Mouse (Mus musculus) CH12.LX (cell line): ENCODE data around the gene Fam186b. TPM values are rescaled to one million over a fixed set of nuclear protein-coding genes. Genes with fewer than 3 reads are reported as not detected.

Experiments used
- DNase-seq: peaks from one replicate; pipeline ENCODE4 v3.0.0-alpha.2; 2013; ENCODE audit errors: extremely low read depth
- H3K27ac ChIP-seq: 2 replicates; pipeline ENCODE4 v1.5.1; 2012; ENCODE audit warnings: low read depth, mild to moderate bottlenecking, control low read depth, moderate library complexity; ENCODE audit not compliant: insufficient read depth
- H3K27me3 ChIP-seq: replicated peaks from 2 replicates; pipeline ENCODE3; 2012; ENCODE audit warnings: inconsistent platforms
- H3K36me3 ChIP-seq, 2 experiments: replicated peaks in 1 of 2; 2 replicates each; pipeline versions ENCODE3 to v1.6.1; 2012; ENCODE audit warnings: inconsistent platforms in 1 of 2, low read length in 1 of 2, mild to moderate bottlenecking in 1 of 2, mixed read lengths in 1 of 2, moderate library complexity in 1 of 2; ENCODE audit not compliant: control insufficient read depth in 1 of 2, insufficient read depth in 1 of 2
- H3K4me1 ChIP-seq, 2 experiments: 2 replicates each; pipeline ENCODE4 v1.6.1; 2012; ENCODE audit warnings: inconsistent platforms in 1 of 2, moderate library complexity in 1 of 2; ENCODE audit not compliant: insufficient read depth in 2 of 2, control insufficient read depth in 1 of 2
- H3K4me2 ChIP-seq: 2 replicates; pipeline ENCODE4 v1.6.1; 2012; ENCODE audit warnings: low read depth, mild to moderate bottlenecking, control low read depth; ENCODE audit not compliant: poor library complexity, insufficient read depth, severe bottlenecking
- H3K4me3 ChIP-seq, 3 experiments: fragments of 150-350 bp in 1 of 3; sonication (generic) in 1 of 3; replicated peaks in 1 of 3; 2 replicates each; pipeline versions ENCODE3 to v1.5.1; 2011 to 2012; ENCODE audit warnings: low read depth in 2 of 3, low read length in 2 of 3, mild to moderate bottlenecking in 2 of 3, moderate library complexity in 2 of 3, control low read depth in 1 of 3, improper control_type of control experiment in 1 of 3, inconsistent platforms in 1 of 3, mixed read lengths in 1 of 3; ENCODE audit not compliant: poor library complexity in 1 of 3
- H3K79me2 ChIP-seq: replicated peaks from 2 replicates; pipeline ENCODE4 v1.6.1; 2012; ENCODE audit warnings: mild to moderate bottlenecking, moderate library complexity; ENCODE audit not compliant: control insufficient read depth, poor library complexity, insufficient read depth, severe bottlenecking; ENCODE audit errors: extremely low read depth
- H3K9ac ChIP-seq: 2 replicates; pipeline ENCODE4 v1.6.1; 2012; ENCODE audit warnings: low read depth, mild to moderate bottlenecking, control low read depth, moderate library complexity; ENCODE audit not compliant: insufficient read depth
- H3K9me3 ChIP-seq: replicated peaks from 2 replicates; pipeline ENCODE3; 2012; ENCODE audit warnings: low read length, inconsistent platforms, mixed read lengths
- BHLHE40 ChIP-seq: IDR thresholded peaks from 2 replicates; pipeline ENCODE4 v1.6.1; 2011; ENCODE audit warnings: mild to moderate bottlenecking, low read depth, low read length, improper control_type of control experiment
- CTCF ChIP-seq, 2 experiments: IDR thresholded peaks in 1 of 2; conservative IDR thresholded peaks in 1 of 2; 2 replicates each; pipeline ENCODE4 v1.5.1; 2011 to 2012; ENCODE audit warnings: low read depth in 2 of 2, low read length in 2 of 2, improper control_type of control experiment in 1 of 2, inconsistent platforms in 1 of 2, mild to moderate bottlenecking in 1 of 2, moderate library complexity in 1 of 2
- E2F4 ChIP-seq: IDR thresholded peaks from 2 replicates; pipeline ENCODE4 v1.6.1; 2011; ENCODE audit warnings: low read depth, low read length, improper control_type of control experiment; ENCODE audit not compliant: insufficient replicate concordance
- ELF1 ChIP-seq: IDR thresholded peaks from 2 replicates; pipeline ENCODE4 v1.6.1; 2014; ENCODE audit warnings: low read depth, mild to moderate bottlenecking, inconsistent platforms, low read length, improper control_type of control experiment
- EP300 ChIP-seq: IDR thresholded peaks from 2 replicates; pipeline ENCODE4 v1.6.1; 2011; ENCODE audit warnings: low read length, improper control_type of control experiment
- HCFC1 ChIP-seq: IDR thresholded peaks from 2 replicates; pipeline ENCODE4 v1.6.1; 2012; ENCODE audit warnings: low read depth, mild to moderate bottlenecking, inconsistent platforms, low read length, improper control_type of control experiment
- IRF4 ChIP-seq: IDR thresholded peaks from 2 replicates; pipeline ENCODE4 v1.6.1; 2014; ENCODE audit warnings: low read depth, mild to moderate bottlenecking, inconsistent platforms, low read length, improper control_type of control experiment
- KAT2A ChIP-seq: IDR thresholded peaks from 2 replicates; pipeline ENCODE4 v1.6.1; 2012; ENCODE audit warnings: low read length, improper control_type of control experiment, inconsistent platforms; ENCODE audit not compliant: insufficient replicate concordance
- MAFK ChIP-seq: IDR thresholded peaks from 2 replicates; pipeline ENCODE4 v1.6.1; 2011; ENCODE audit warnings: low read length, improper control_type of control experiment; ENCODE audit not compliant: insufficient replicate concordance
- MAX ChIP-seq: IDR thresholded peaks from 2 replicates; pipeline ENCODE4 v1.6.1; 2011; ENCODE audit warnings: low read length, improper control_type of control experiment
- MAZ ChIP-seq: IDR thresholded peaks from 2 replicates; pipeline ENCODE4 v1.6.1; 2012; ENCODE audit warnings: low read depth, mild to moderate bottlenecking, inconsistent platforms, low read length, improper control_type of control experiment, moderate library complexity
- MEF2A ChIP-seq: IDR thresholded peaks from 2 replicates; pipeline ENCODE4 v1.6.1; 2014; ENCODE audit warnings: low read depth, mild to moderate bottlenecking, inconsistent platforms, low read length, improper control_type of control experiment, borderline replicate concordance
- NRF1 ChIP-seq: IDR thresholded peaks from 2 replicates; pipeline ENCODE4 v1.6.1; 2014; ENCODE audit warnings: low read depth, mild to moderate bottlenecking, inconsistent platforms, low read length, improper control_type of control experiment, moderate library complexity
- PAX5 ChIP-seq: IDR thresholded peaks from 2 replicates; pipeline ENCODE4 v1.6.1; 2012; ENCODE audit warnings: low read length, inconsistent platforms, mixed read lengths
- RAD21 ChIP-seq: IDR thresholded peaks from 2 replicates; pipeline ENCODE4 v1.6.1; 2011; ENCODE audit warnings: low read depth, mild to moderate bottlenecking, low read length, improper control_type of control experiment, moderate library complexity
- RCOR1 ChIP-seq: conservative IDR thresholded peaks from 2 replicates; pipeline ENCODE4 v1.6.1; 2012; ENCODE audit warnings: low read depth, mild to moderate bottlenecking, inconsistent platforms, low read length, improper control_type of control experiment
- SMC3 ChIP-seq: IDR thresholded peaks from 2 replicates; pipeline ENCODE4 v1.6.1; 2011; ENCODE audit warnings: low read depth, low read length, improper control_type of control experiment
- TBP ChIP-seq: conservative IDR thresholded peaks from 2 replicates; pipeline ENCODE4 v1.6.1; 2011; ENCODE audit warnings: low read depth, low read length, improper control_type of control experiment
- TCF12 ChIP-seq: IDR thresholded peaks from 2 replicates; pipeline ENCODE4 v1.6.1; 2014; ENCODE audit warnings: low read depth, mild to moderate bottlenecking, inconsistent platforms, low read length, improper control_type of control experiment
- UBTF ChIP-seq: IDR thresholded peaks from 2 replicates; pipeline ENCODE4 v1.6.1; 2012; ENCODE audit warnings: low read depth, mild to moderate bottlenecking, inconsistent platforms, low read length, improper control_type of control experiment, moderate library complexity
- USF1 ChIP-seq: IDR thresholded peaks from 2 replicates; pipeline ENCODE4 v1.6.1; 2014; ENCODE audit warnings: low read depth, mild to moderate bottlenecking, inconsistent platforms, low read length, improper control_type of control experiment
- ZKSCAN1 ChIP-seq: IDR thresholded peaks from 2 replicates; pipeline ENCODE4 v1.6.1; 2012; ENCODE audit warnings: low read depth, inconsistent platforms, low read length, improper control_type of control experiment, borderline replicate concordance
- ZMIZ1 ChIP-seq: IDR thresholded peaks from 2 replicates; pipeline ENCODE4 v1.6.1; 2012; ENCODE audit warnings: low read depth, mild to moderate bottlenecking, inconsistent platforms, low read length, improper control_type of control experiment
- ZNF384 ChIP-seq: IDR thresholded peaks from 2 replicates; pipeline ENCODE4 v1.6.1; 2012; ENCODE audit warnings: low read depth, low read length, improper control_type of control experiment, inconsistent platforms
- dilution Hi-C: fragments of 300-500 bp; cut with MboI; formaldehyde crosslinking; loops from 2 replicates; pipeline ENCODE4 v1.14.3; 2020; ENCODE audit warnings: low sequenced_read_pairs; ENCODE audit not compliant: extremely low pct_unique_long_range_greater_than_20kb, extremely low pct_ligation_motif_present
- in situ Hi-C: fragments of 300-500 bp; cut with MboI; formaldehyde crosslinking; loops from 3 replicates; pipeline ENCODE4 v1.14.3; 2019; ENCODE audit warnings: low sequenced_read_pairs, low pct_ligation_motif_present, low pct_unique_long_range_greater_than_20kb, mixed read lengths
- polyA plus RNA-seq: library from polyadenylated mRNA; unstranded; fragments of >175 nt; gene quantifications from 2 replicates; pipeline ENCODE4 v1.2.1, GENCODE M21; 2012; ENCODE audit warnings: low read depth; ENCODE audit not compliant: insufficient read length
- total RNA-seq, 2 experiments: library from RNA; depleted of rRNA; stranded (reverse); fragments of 300-350 nt in 1 of 2; fragments of >200 nt in 1 of 2; gene quantifications; 2 replicates each; pipeline ENCODE4 v1.2.3; 2012 to 2014

The Fam186b gene
- total and polyA plus RNA-seq, 3 experiments = 0.04 to 0.11 TPM; not detected in 1

DNA sequence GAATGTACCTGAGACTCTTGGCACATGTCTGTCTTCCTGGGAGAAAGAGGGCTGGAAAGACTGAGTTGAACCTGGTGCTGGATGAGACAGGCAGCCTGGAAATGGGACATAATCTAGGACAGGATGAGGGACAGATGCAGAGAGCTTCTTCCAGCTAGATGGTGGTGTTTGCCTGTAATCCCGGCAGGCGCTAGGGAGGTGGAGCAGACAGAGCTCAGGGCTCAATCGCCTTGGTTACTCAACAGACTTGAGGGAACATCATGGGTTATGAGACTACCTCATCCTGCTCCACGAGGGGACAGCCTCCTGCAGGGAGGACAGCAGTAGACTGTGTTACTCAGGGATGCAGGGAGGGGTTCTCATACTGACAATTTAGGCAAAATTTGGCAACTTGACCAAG lies 54.4 kb downstream of the Fam186b start:
- Histone ChIP-seq H3K9me3 (no peaks in the 10 kb centered on the region), H3K4me2 (no peak overlapping the region), H3K27ac (no peak overlapping the region), H3K4me1 (no peaks in the 10 kb centered on the region; a peak in 1 of 4 replicates), H3K27me3 (peaks cover 11% of the 10 kb centered on the region), H3K36me3 (peaks cover 39 to 60% of the 10 kb centered on the region in 2 experiments), H3K9ac (no peak overlapping the region), H3K79me2 (no peaks in the 10 kb centered on the region), H3K4me3 (no peak overlapping the region)
- TF ChIP-seq MAZ (no peak), MAX (no peak), IRF4 (no peak), E2F4 (no peak), EP300 (no peak), NRF1 (no peak), ZKSCAN1 (no peak), ZMIZ1 (no peak), HCFC1 (no peak), MAFK (no peak), SMC3 (no peak), MEF2A (no peak), TCF12 (no peak), UBTF (no peak), USF1 (no peak)
- dilution Hi-C loops = no loop called here
- in situ Hi-C loops = no loop called here
- no peak for DNase-seq

- in situ Hi-C loops (no loop called here), dilution Hi-C loops (no loop called here)
- no peaks in the 10 kb centered on the region for H3K4me1 ChIP-seq
- H3K9me3 ChIP-seq = peaks cover 3% of the 10 kb centered on the region
- H3K79me2 ChIP-seq = no peaks in the 10 kb centered on the region
- TF ChIP-seq ZKSCAN1 (no peak), RCOR1 (no peak), TBP (no peak), RAD21 (peak; percentile 59), PAX5 (no peak), SMC3 (peak; percentile 45), ELF1 (no peak), BHLHE40 (no peak), ZNF384 (no peak), CTCF (conservative IDR thresholded peaks at IDR 0.05 in 1 of 2, IDR thresholded peaks at IDR 0.05 in 1 of 2; ENCODE audit: low read depth in 2 of 2, low read length in 2 of 2) (peak in 1 of 2 experiments; percentile 64; a peak in 2 of 4 replicates), KAT2A (no peak), E2F4 (no peak), MEF2A (no peak)
- H3K4me2 ChIP-seq = no peak overlapping the region
- peaks cover 31 to 49% of the 10 kb centered on the region in 2 experiments for H3K36me3 ChIP-seq
- H3K27ac ChIP-seq = no peak overlapping the region
- no peak overlapping the region for H3K9ac ChIP-seq
- no peak overlapping the region for H3K4me3 ChIP-seq
- H3K27me3 ChIP-seq = peaks cover 19% of the 10 kb centered on the region
- no peak for DNase-seq
Observed at GRCm38 (mm10) chr15:99240129-99240528, 55.6 kb downstream of the Fam186b start.
